ENCODE assay signal across 12 mouse cellular contexts in genomic region chr13:112287135-112287534, GRCm38 (mm10). TPM values are rescaled to one million over a fixed set of nuclear protein-coding genes. Genes with fewer than 3 reads are reported as not detected.
DNase-seq lines count a peak whose midpoint lies in the region; ATAC-seq and TF ChIP-seq lines count a peak whose summit lies in the region.
"Had no signal": no experiment of that assay in that cellular context is flagged by ENCODE, and none has a peak within 500 bp of the region (broad histone marks: within the 10 kb centered on the region; RNA-seq: fewer than 3 reads in every experiment).

No protein-coding gene starts in this region.

- H3K27me3 ChIP-seq in liver, embryonic 14.5 days (ENCODE audit: control insufficient read depth, insufficient read depth, low read length), result no peaks in the 10 kb centered on the region
- H3K27me3 ChIP-seq in liver, embryonic 11.5 days (replicated peaks; ENCODE audit: control insufficient read depth, insufficient read depth, low read length), result no peaks in the 10 kb centered on the region
- H3K27me3 ChIP-seq in forebrain, embryonic 12.5 days, result no peaks in the 10 kb centered on the region
- H3K27me3 ChIP-seq: midbrain, embryonic 15.5 days had no signal

- peak in 2 of 3 experiments; percentile 17 to 39 for DNase-seq in liver, embryonic 14.5 days (ENCODE audit: low read depth in 3 of 3, low spot score in 3 of 3)
- no peak for DNase-seq in liver, embryonic 11.5 days (ENCODE audit: low spot score)
- DNase-seq in ES-CJ7 (ENCODE audit: low read depth, low spot score) (peak; percentile 37), ZHBTc4 (ENCODE audit: low read depth, low spot score) (peak; percentile 10)
- DNase-seq in naive thymus-derived CD4-positive, alpha-beta T cell, adult 2 months (ENCODE audit: low read depth), result peak; percentile 53
- no peak for DNase-seq in kidney, postnatal 14 days
- no peak for DNase-seq in spleen, postnatal 4 days (ENCODE audit: low spot score in 2 of 2)

- H3K4me2 ChIP-seq in liver, embryonic 14.5 days (ENCODE audit: low read depth), result no peak overlapping the region
- H3K4me2 ChIP-seq in liver, embryonic 11.5 days, result no peak overlapping the region
- no peak overlapping the region for H3K4me2 ChIP-seq in forebrain, embryonic 12.5 days

- no peak for TF ChIP-seq CTCF in liver, embryonic 14.5 days (IDR thresholded peaks at IDR 0.05; ENCODE audit: low read depth)

- 0 out of 2 replicates have a peak, but pooled peaks have one; percentile 32 for TF ChIP-seq EP300 in liver, embryonic 14.5 days (IDR thresholded peaks at IDR 0.05; ENCODE audit: low read depth)

- WGBS in liver, embryonic 14.5 days (ENCODE audit: insufficient replicate concordance), result 57% methylated on average over 1 of the region's 1 CpGs
- WGBS in liver, embryonic 11.5 days, result 73% methylated on average over 1 of the region's 1 CpGs
- WGBS in forebrain, embryonic 12.5 days, result 91% methylated on average over 1 of the region's 1 CpGs

- ATAC-seq in liver, embryonic 14.5 days (ENCODE audit: insufficient read depth), result no peak
- ATAC-seq in liver, embryonic 11.5 days (replicated peaks; ENCODE audit: low FRiP score), result no peak
- ATAC-seq in forebrain, embryonic 12.5 days (ENCODE audit: low FRiP score), result no peak

- H3K4me1 ChIP-seq in liver, embryonic 14.5 days (replicated peaks; ENCODE audit: control insufficient read depth in 2 of 2, insufficient read depth in 2 of 2, low read length in 1 of 2), result peaks cover 0 to 6% of the 10 kb centered on the region in 2 experiments; a peak in 2 of 4 replicates
- H3K4me1 ChIP-seq in liver, embryonic 11.5 days (replicated peaks; ENCODE audit: control insufficient read depth, insufficient read depth, low read length), result peaks cover 3% of the 10 kb centered on the region; the same call in 1 of the 2 replicates
- peaks cover 14% of the 10 kb centered on the region for H3K4me1 ChIP-seq in forebrain, embryonic 12.5 days

- H3K9me3 ChIP-seq in liver, embryonic 14.5 days (ENCODE audit: control insufficient read depth, low read length), result no peaks in the 10 kb centered on the region
- no peaks in the 10 kb centered on the region for H3K9me3 ChIP-seq in liver, embryonic 11.5 days (ENCODE audit: control insufficient read depth, low read length)
- H3K9me3 ChIP-seq in forebrain, embryonic 12.5 days, result no peaks in the 10 kb centered on the region
- H3K9me3 ChIP-seq: limb, embryonic 12.5 days; lung, embryonic 15.5 days; midbrain, embryonic 15.5 days had no signal

- no peak overlapping the region for H3K9ac ChIP-seq in liver, embryonic 14.5 days (replicated peaks)
- no peak overlapping the region for H3K9ac ChIP-seq in liver, embryonic 11.5 days (ENCODE audit: low read depth, low read length)
- no peak overlapping the region for H3K9ac ChIP-seq in forebrain, embryonic 12.5 days
- H3K9ac ChIP-seq: limb, embryonic 12.5 days; lung, embryonic 15.5 days; midbrain, embryonic 15.5 days had no signal

- no peak overlapping the region for H3K4me3 ChIP-seq in liver, embryonic 14.5 days (ENCODE audit: insufficient read depth in 1 of 2, low read depth in 2 of 2, low read length in 2 of 2)
- H3K4me3 ChIP-seq in liver, embryonic 11.5 days (ENCODE audit: low read depth, low read length), result no peak overlapping the region
- no peak overlapping the region for H3K4me3 ChIP-seq in forebrain, embryonic 12.5 days (replicated peaks)
- H3K4me3 ChIP-seq: limb, embryonic 12.5 days; lung, embryonic 15.5 days; midbrain, embryonic 15.5 days had no signal

- no peaks in the 10 kb centered on the region for H3K36me3 ChIP-seq in liver, embryonic 14.5 days (replicated peaks; ENCODE audit: control insufficient read depth, insufficient read depth, low read depth)
- no peaks in the 10 kb centered on the region for H3K36me3 ChIP-seq in liver, embryonic 11.5 days (ENCODE audit: control insufficient read depth, insufficient read depth, low read length)
- H3K36me3 ChIP-seq in forebrain, embryonic 12.5 days (replicated peaks), result no peaks in the 10 kb centered on the region
- H3K36me3 ChIP-seq: limb, embryonic 12.5 days; lung, embryonic 15.5 days; midbrain, embryonic 15.5 days had no signal

- H3K27ac ChIP-seq in liver, embryonic 14.5 days, result no peak overlapping the region
- no peak overlapping the region for H3K27ac ChIP-seq in liver, embryonic 11.5 days (ENCODE audit: low read depth, low read length)
- no peak overlapping the region for H3K27ac ChIP-seq in forebrain, embryonic 12.5 days
- H3K27ac ChIP-seq: kidney, postnatal 0 days; limb, embryonic 12.5 days; lung, embryonic 15.5 days had no signal

RNA-seq across cellular contexts. Expression of gene Ankrd55, which starts 1.1 kb away (rescaled TPM):
- polyA plus RNA-seq in liver, embryonic 14.5 days (2012; rRNA removed), result 0.06 and 0.10 TPM in 2 replicates
- polyA plus RNA-seq in liver, embryonic 14.5 days (2014; fragmentation: Nextera tagmentation; extraction: Ambion mirVana), result 0.08 and 0.13 TPM in 2 replicates
- 0.11 and 0.40 TPM in 2 replicates for polyA plus RNA-seq in liver, embryonic 11.5 days (2014; fragmentation: Nextera tagmentation; extraction: Ambion mirVana)
- polyA plus RNA-seq in forebrain, embryonic 12.5 days (2016; fragmentation: Nextera tagmentation; extraction: Ambion mirVana), result 1.0 and 1.3 TPM in 2 replicates
- polyA plus RNA-seq: lung, embryonic 15.5 days had no signal

Comparison
In these comparisons a context has a peak if more than half of its experiments do, and no peak if none do; other contexts are left out.
1. DNase-seq: peak in liver, embryonic 14.5 days (2 of 3), ES-CJ7 (single experiment), ZHBTc4 (single experiment) and naive thymus-derived CD4-positive, alpha-beta T cell, adult 2 months (single experiment); none in liver, embryonic 11.5 days (single experiment), kidney, postnatal 14 days (single experiment) and spleen, postnatal 4 days (0 of 2).